Mouse (Mus musculus): ENCODE data around the gene Gm11032.
"Not testable (repeated sequence)": the region's sequence is repeated elsewhere in the genome, so short reads cannot be mapped to it uniquely, and the experiment has no call there.

Gm11032 gene

GRCm38 (mm10) chr11:4625931-4626330, 6.1 kb downstream of the Gm11032 start:
- DNase-seq (ENCODE audit: low spot score): no peak

- no peak for DNase-seq (ENCODE audit: low spot score)
Measured at GRCm38 (mm10) chr11:4627636-4628035, 7.8 kb downstream of the Gm11032 start.

- DNase-seq (ENCODE audit: low spot score): no peak
Measured at GRCm38 (mm10) chr11:4629861-4630280, 10.0 kb downstream of the Gm11032 start.

GRCm38 (mm10) chr11:4633420-4633819, 13.6 kb downstream of the Gm11032 start:
- no peak for DNase-seq (ENCODE audit: low spot score)

GRCm38 (mm10) chr11:4634395-4634794, 14.5 kb downstream of the Gm11032 start:
- DNase-seq (ENCODE audit: low spot score): no peak

GRCm38 (mm10) chr11:4636782-4637342, 17.0 kb downstream of the Gm11032 start:
- DNase-seq (ENCODE audit: low spot score): no peak

GRCm38 (mm10) chr11:4637534-4638234, 17.8 kb downstream of the Gm11032 start, which contains the start of gene Ascc2:
Ascc2 (plus strand) TSS chr11:4637747.
- DNase-seq (ENCODE audit: low spot score): peak; percentile 95

- no peak for DNase-seq (ENCODE audit: low spot score)
Measured at GRCm38 (mm10) chr11:4638261-4638660, 18.4 kb downstream of the Gm11032 start.

- no peak for DNase-seq (ENCODE audit: low spot score)
Measured at GRCm38 (mm10) chr11:4641185-4641584, 21.3 kb downstream of the Gm11032 start.

GRCm38 (mm10) chr11:4643722-4644121, 23.9 kb downstream of the Gm11032 start:
- DNase-seq (ENCODE audit: low spot score): no peak

- DNase-seq (ENCODE audit: low spot score): not testable (repeated sequence)
Measured at GRCm38 (mm10) chr11:4645180-4645579, 25.3 kb downstream of the Gm11032 start.

GRCm38 (mm10) chr11:4646409-4646808, 26.5 kb downstream of the Gm11032 start:
- DNase-seq (ENCODE audit: low spot score): no peak

- no peak for DNase-seq (ENCODE audit: low spot score)
Measured at GRCm38 (mm10) chr11:4659818-4660217, 40.0 kb downstream of the Gm11032 start.

GRCm38 (mm10) chr11:4660309-4661025, 40.6 kb downstream of the Gm11032 start:
- no peak for DNase-seq (ENCODE audit: low spot score)

- no peak for DNase-seq (ENCODE audit: low spot score)
Measured at GRCm38 (mm10) chr11:4661324-4661723, 41.5 kb downstream of the Gm11032 start.

GRCm38 (mm10) chr11:4661871-4662495, 42.1 kb downstream of the Gm11032 start:
- DNase-seq (ENCODE audit: low spot score): no peak

- DNase-seq (ENCODE audit: low spot score): no peak
Measured at GRCm38 (mm10) chr11:4662496-4662878, 42.6 kb downstream of the Gm11032 start.
